Mouse (Mus musculus): ENCODE results near the gene Slc19a1. TPM values are rescaled to one million over a fixed set of nuclear protein-coding genes. Genes with fewer than 3 reads are reported as not detected.

The Slc19a1 gene
- polyA plus RNA-seq, 1 experiment from 2014 or later = 26.8 TPM

DNA sequence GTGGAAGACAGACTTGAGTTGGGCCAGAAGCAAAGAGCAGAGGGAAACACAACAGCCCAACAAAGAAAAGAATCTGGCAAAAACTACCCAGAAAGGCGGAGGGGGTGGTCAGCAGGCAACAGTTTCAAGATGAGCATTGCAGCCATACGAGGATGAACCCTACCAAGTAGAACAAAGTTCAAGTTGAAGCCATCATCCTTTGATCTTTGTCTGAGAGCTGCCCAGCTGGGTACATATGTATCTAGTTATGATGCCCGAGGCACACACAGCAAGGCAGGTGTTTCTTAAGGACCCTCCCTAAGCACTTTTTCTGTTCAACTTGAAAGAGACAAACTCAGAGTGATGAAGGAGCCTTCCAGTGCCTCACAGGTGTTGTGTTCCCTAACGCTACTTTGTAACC is 67.7 kb downstream of the Slc19a1 start:
- H3K4me1 ChIP-seq = peaks cover 6% of the 10 kb centered on the region; the same call in 1 of the 2 replicates

DNA sequence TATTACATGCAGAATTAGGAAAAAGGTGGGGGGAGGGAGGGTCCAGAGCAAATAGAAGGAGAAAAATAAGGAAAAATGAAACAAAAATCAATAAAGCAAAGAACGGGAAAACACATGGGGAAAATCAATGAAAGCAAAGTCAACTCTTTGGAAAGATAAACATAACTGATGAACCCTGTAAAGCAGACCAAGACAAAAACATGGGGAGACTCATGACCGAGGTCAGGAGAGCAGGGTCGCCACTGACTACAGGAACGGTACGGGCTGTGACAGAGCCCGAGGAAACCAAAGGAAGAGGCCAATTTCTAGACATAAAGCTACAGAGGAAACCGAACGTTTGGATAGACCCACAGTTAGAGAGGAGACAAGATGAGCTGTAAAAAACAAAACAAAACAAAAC is 71.6 kb downstream of the Slc19a1 start:
- no peaks in the 10 kb centered on the region for H3K27me3 ChIP-seq
- H3K9me3 ChIP-seq = no peaks in the 10 kb centered on the region
- no peaks in the 10 kb centered on the region for H3K4me1 ChIP-seq
- H3K27ac ChIP-seq = no peak overlapping the region
- H3K36me3 ChIP-seq = no peaks in the 10 kb centered on the region
- H3K4me2 ChIP-seq = no peak overlapping the region
- 71% methylated on average over 8 of the region's 8 CpGs for WGBS
- H3K9ac ChIP-seq = no peak overlapping the region
- H3K4me3 ChIP-seq = no peak overlapping the region
- ATAC-seq (ENCODE audit: insufficient number of reproducible peaks, low FRiP score, low TSS enrichment, low read depth) = no peak

More for the DNA sequence above, 67.7 kb downstream of the Slc19a1 start:
- Histone ChIP-seq H3K27ac (no peak overlapping the region), H3K9ac (no peak overlapping the region), H3K4me3 (no peak overlapping the region), H3K9me3 (no peaks in the 10 kb centered on the region), H3K36me3 (no peaks in the 10 kb centered on the region), H3K27me3 (no peaks in the 10 kb centered on the region), H3K4me2 (no peak overlapping the region)
- ATAC-seq (ENCODE audit: insufficient number of reproducible peaks, low FRiP score, low TSS enrichment, low read depth) = no peak
- WGBS = 59% methylated on average over 4 of the region's 4 CpGs

DNA sequence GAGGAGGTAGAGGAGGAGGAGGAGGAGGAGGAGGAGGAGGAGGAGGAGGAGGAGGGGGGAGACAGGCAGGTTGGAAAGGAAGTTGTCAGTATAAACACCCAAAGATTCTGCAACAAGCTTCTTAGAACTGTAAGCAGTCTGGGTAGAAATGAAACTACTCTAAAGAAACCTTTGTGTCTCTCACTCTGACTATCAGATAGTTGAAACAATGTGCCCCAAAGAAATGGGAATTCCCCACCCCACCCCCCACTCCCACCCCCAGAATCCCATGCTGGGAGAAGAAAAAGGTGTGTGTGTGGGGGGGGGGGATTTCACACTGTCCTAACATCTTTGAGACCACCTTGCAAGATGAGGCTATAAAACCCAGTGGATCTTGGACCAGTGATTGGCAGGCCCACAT is 72.3 kb downstream of the Slc19a1 start:
- Histone ChIP-seq H3K27me3 (no peaks in the 10 kb centered on the region), H3K4me2 (no peak overlapping the region), H3K27ac (no peak overlapping the region), H3K4me3 (no peak overlapping the region), H3K4me1 (no peaks in the 10 kb centered on the region), H3K9me3 (no peaks in the 10 kb centered on the region), H3K36me3 (no peaks in the 10 kb centered on the region), H3K9ac (no peak overlapping the region)
- ATAC-seq (ENCODE audit: insufficient number of reproducible peaks, low FRiP score, low TSS enrichment, low read depth) = no peak

DNA sequence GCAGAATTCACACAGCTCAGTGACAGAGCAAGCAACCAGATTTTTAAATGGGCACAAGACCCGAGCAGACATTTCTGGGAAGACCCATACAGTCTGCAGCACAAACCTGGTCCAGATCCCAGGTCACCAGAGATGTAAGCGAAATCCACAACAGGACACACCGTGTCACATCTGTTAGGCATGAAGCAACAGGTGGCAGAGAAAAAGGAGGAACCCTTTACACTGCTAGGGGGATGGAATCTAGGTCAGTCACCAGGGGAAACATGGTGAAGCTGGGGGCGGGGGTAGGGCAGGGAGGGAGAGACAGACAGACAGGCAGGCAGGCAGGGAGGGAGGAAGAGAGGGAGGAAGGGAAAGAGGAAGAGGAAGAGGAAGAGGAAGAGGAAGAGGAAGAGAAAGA is 76.1 kb downstream of the Slc19a1 start:
- Histone ChIP-seq H3K4me1 (peaks cover 19% of the 10 kb centered on the region), H3K4me3 (no peak overlapping the region), H3K36me3 (no peaks in the 10 kb centered on the region), H3K27ac (no peak overlapping the region), H3K9me3 (no peaks in the 10 kb centered on the region), H3K9ac (no peak overlapping the region), H3K27me3 (no peaks in the 10 kb centered on the region), H3K4me2 (no peak overlapping the region)
- 66% methylated on average over 3 of the region's 4 CpGs for WGBS
- ATAC-seq (ENCODE audit: insufficient number of reproducible peaks, low FRiP score, low TSS enrichment, low read depth) = no peak

DNA sequence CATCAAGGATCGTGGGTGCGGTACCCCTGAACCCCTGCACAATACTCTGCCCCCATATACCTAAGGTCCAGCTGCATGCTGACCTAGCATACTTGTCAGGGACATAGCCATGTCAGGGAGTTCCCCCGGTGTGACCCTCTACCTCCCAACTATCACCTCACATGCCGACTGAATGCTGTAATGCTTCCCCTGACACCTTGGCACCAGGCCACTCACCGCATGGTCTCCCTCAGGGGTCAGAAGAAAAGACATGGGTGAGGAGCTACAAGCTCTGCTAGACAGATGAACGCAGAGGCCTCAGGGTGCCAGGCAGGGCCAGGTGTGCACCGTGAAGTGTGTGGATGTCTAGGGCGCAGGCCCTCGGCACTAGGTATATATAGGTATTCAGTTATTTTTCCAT is 78.0 kb downstream of the Slc19a1 start:
- Histone ChIP-seq H3K4me3 (no peak overlapping the region), H3K4me2 (no peak overlapping the region), H3K36me3 (no peaks in the 10 kb centered on the region), H3K9ac (no peak overlapping the region), H3K27me3 (no peaks in the 10 kb centered on the region), H3K4me1 (peaks cover 34% of the 10 kb centered on the region), H3K9me3 (no peaks in the 10 kb centered on the region), H3K27ac (no peak overlapping the region)
- ATAC-seq (ENCODE audit: insufficient number of reproducible peaks, low FRiP score, low TSS enrichment, low read depth) = no peak
- 74% methylated on average over 9 of the region's 9 CpGs for WGBS

Other genes with a start within 250 kb of the Slc19a1 start
- gene Pcbp3, start 70.4 kb upstream of the Slc19a1 start, polyA plus RNA-seq (2015; fragmentation: Nextera tagmentation; extraction: Ambion mirVana) = 19.1 and 19.2 TPM in 2 replicates
- gene Col18a1, start 134.3 kb downstream of the Slc19a1 start, polyA plus RNA-seq (2015; fragmentation: Nextera tagmentation; extraction: Ambion mirVana) = 93.5 and 100.0 TPM in 2 replicates
- gene Pofut2, start 227.0 kb downstream of the Slc19a1 start, polyA plus RNA-seq (2015; fragmentation: Nextera tagmentation; extraction: Ambion mirVana) = 187 and 210 TPM in 2 replicates